Mouse (Mus musculus) limb, embryonic 12.5 days (tissue): Measurements from ENCODE around the gene Nlrp1b. TPM values are rescaled to one million over a fixed set of nuclear protein-coding genes. Genes with fewer than 3 reads are reported as not detected.

Experiments
- ATAC-seq: fragments of 200-750 bp; cut with Nextera tagmentation; 2 replicates; pipeline ENCODE4 v1.8.0; 2017; ENCODE audit warnings: low read depth, moderate TSS enrichment; ENCODE audit not compliant: insufficient number of reproducible peaks, insufficient read depth, low FRiP score, low TSS enrichment
- H3K27ac ChIP-seq: fragments of 300-500 bp; sonication (generic); 2 replicates; pipeline ENCODE4 v1.5.1; 2016; ENCODE audit warnings: mild to moderate bottlenecking, moderate library complexity
- H3K27me3 ChIP-seq: fragments of 300-500 bp; sonication (generic); 2 replicates; pipeline ENCODE4 v1.6.1; 2016; ENCODE audit warnings: mild to moderate bottlenecking, moderate library complexity
- H3K36me3 ChIP-seq: fragments of 300-500 bp; sonication (generic); 2 replicates; pipeline ENCODE4 v1.6.1; 2016; ENCODE audit warnings: mild to moderate bottlenecking, moderate library complexity
- H3K4me1 ChIP-seq: fragments of 300-500 bp; sonication (generic); replicated peaks from 2 replicates; pipeline ENCODE4 v1.6.1; 2016
- H3K4me2 ChIP-seq: fragments of 300-500 bp; sonication (generic); 2 replicates; pipeline ENCODE4 v1.6.1; 2016; ENCODE audit warnings: mild to moderate bottlenecking, moderate library complexity
- H3K4me3 ChIP-seq: fragments of 300-500 bp; sonication (generic); replicated peaks from 2 replicates; pipeline ENCODE4 v1.5.1; 2016; ENCODE audit warnings: mild to moderate bottlenecking
- H3K9ac ChIP-seq: fragments of 300-500 bp; sonication (generic); replicated peaks from 2 replicates; pipeline ENCODE4 v1.6.1; 2016; ENCODE audit warnings: mild to moderate bottlenecking, moderate library complexity
- H3K9me3 ChIP-seq: fragments of 300-500 bp; sonication (generic); 2 replicates; pipeline ENCODE4 v1.6.1; 2016; ENCODE audit warnings: mild to moderate bottlenecking, moderate library complexity
- WGBS: fragments of 180-500 bp; shearing (Covaris S2); methylation state at CpG from one replicate; pipeline ENCODE4 v1.1.7; 2016; 5-methylcytosine and 5-hydroxymethylcytosine counted together
- polyA plus RNA-seq: library from polyadenylated mRNA; unstranded; fragments of >200 nt; fragmentation: Nextera tagmentation; extraction: Ambion mirVana; gene quantifications from 2 replicates; pipeline ENCODE4 v1.2.1, GENCODE M21; 2016

The Nlrp1b gene
- polyA plus RNA-seq, result not detected in 2 replicates

DNA sequence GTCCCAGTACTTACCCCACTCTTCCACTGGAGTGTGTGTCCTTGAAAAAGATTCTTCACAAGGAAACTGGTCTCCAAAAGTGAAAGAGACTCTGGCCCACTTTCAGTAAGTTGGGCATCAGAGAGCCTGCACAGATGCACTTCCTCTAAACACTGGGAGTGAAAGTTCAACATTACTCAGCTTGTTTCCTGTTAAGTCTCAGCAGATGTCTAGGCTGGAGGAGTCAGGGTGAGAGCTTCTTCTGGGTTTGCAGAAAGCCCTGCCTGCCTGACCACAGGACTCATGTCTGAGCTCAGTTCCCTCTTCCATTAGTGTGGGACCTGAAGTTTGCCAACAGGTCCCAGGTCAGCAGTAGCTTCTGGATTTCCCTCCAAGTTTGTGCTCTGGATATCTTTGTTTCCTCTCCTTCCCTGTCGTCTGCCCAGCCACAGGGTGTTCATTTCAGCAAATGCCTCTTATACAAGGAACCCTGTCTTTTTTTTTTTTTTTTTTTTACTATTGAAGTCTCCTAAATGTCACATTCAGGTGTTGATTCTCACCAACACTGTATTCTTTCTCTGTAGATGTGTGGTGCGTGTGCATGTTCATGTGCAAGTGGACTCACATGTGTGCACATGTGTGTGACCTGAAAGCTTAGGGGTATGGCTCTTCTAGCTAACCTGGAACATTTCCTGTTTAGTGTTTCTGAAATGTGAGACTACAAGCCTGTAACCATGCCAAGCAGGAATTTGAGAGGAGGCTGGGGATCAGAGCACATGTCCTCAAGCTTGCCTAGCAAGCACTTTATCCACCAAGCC is at the start of gene Nlrp1b:
Nlrp1b (minus strand) TSS at position 50 of the 797 bp plus-strand sequence.
- WGBS, result 76% methylated on average over 2 of the region's 2 CpGs

DNA sequence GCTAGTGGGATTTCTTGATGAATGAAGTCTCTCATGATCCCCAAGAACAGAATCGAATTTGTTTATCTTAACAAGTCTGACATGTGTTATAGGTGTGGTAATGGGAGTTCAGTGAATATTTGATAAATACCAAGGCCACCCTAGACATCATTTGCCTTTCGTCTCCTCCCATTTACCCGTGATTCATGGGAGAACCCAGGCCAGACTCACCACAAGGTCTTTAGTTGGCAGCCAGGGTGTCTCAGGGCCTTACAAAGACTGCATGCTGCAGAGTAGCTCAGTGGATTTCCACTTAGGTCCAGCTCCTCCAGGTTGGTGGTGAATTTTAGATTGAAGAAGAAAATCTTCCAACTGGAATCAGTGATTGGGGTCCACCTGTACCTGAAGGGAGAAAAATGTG is 30.5 kb upstream of the Nlrp1b start:
- 78% methylated on average over 3 of the region's 3 CpGs for WGBS
- ATAC-seq, result no peak

More for the DNA sequence above, at the start of gene Nlrp1b:
- no peaks in the 10 kb centered on the region for H3K9me3 ChIP-seq
- no peak within 1 kb of the TSS for H3K4me2 ChIP-seq
- no peak within 1 kb of the TSS for H3K27ac ChIP-seq
- H3K36me3 ChIP-seq, result no peaks in the 10 kb centered on the region
- ATAC-seq, result no peak
- H3K9ac ChIP-seq, result no peak within 1 kb of the TSS
- H3K4me1 ChIP-seq, result no peaks in the 10 kb centered on the region
- H3K27me3 ChIP-seq, result no peaks in the 10 kb centered on the region
- H3K4me3 ChIP-seq, result no peak within 1 kb of the TSS

DNA sequence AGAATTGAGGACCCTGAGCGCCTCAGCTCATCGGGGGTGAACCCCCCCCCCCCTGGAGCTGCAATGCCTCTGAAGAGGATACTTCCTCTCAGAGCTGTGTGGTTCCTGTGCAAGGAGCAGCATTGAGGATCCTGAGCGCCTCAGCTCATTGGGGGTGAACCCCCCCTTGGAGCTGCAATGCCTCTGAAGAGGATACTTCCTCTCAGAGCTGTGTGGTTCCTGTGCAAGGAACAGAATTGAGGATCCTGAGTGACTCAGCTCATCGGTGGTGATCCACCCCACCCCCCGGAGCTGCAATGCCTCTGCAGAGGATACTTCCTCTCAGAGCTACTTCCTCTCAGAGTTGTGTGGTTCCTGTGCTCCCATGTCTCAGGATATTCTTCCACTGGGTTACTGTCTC is 20.8 kb upstream of the Nlrp1b start:
- 84% methylated on average over 5 of the region's 5 CpGs for WGBS

More for the DNA sequence above, 30.5 kb upstream of the Nlrp1b start:
- Histone ChIP-seq H3K4me1 (no peaks in the 10 kb centered on the region), H3K9ac (no peak overlapping the region), H3K4me2 (no peak overlapping the region), H3K27ac (no peak overlapping the region), H3K36me3 (no peaks in the 10 kb centered on the region), H3K4me3 (no peak overlapping the region), H3K27me3 (no peaks in the 10 kb centered on the region), H3K9me3 (no peaks in the 10 kb centered on the region)

DNA sequence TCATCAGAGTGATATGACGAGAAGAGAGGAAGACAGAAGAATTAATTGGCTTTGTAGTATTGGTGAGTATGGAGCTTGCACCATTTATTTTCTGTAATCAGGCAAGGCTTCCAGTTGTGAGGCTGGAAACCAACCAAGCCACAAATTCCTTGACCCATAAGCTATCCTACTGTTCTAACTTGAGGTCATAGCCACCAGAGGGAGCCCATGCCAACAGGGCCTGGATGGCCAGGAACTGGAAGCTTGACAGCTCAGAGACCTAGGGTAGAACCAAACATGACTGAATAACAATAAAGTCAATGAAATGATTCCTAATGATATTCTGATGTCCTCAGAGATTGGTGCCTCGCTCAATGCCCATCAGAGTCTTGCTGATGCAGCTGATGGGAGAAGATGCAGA is 5.9 kb downstream of the Nlrp1b start:
- Histone ChIP-seq H3K27me3 (no peaks in the 10 kb centered on the region), H3K36me3 (no peaks in the 10 kb centered on the region), H3K27ac (no peak overlapping the region), H3K9me3 (no peaks in the 10 kb centered on the region), H3K4me2 (no peak overlapping the region), H3K9ac (no peak overlapping the region), H3K4me3 (no peak overlapping the region), H3K4me1 (no peaks in the 10 kb centered on the region)
- WGBS, result 74% methylated on average over 2 of the region's 2 CpGs
- ATAC-seq, result no peak

More for the DNA sequence above, 20.8 kb upstream of the Nlrp1b start:
- Histone ChIP-seq H3K4me1 (no peaks in the 10 kb centered on the region), H3K4me3 (no peak overlapping the region), H3K4me2 (no peak overlapping the region), H3K9ac (no peak overlapping the region), H3K9me3 (no peaks in the 10 kb centered on the region), H3K27ac (no peak overlapping the region), H3K36me3 (no peaks in the 10 kb centered on the region), H3K27me3 (no peaks in the 10 kb centered on the region)
- ATAC-seq, result no peak

DNA sequence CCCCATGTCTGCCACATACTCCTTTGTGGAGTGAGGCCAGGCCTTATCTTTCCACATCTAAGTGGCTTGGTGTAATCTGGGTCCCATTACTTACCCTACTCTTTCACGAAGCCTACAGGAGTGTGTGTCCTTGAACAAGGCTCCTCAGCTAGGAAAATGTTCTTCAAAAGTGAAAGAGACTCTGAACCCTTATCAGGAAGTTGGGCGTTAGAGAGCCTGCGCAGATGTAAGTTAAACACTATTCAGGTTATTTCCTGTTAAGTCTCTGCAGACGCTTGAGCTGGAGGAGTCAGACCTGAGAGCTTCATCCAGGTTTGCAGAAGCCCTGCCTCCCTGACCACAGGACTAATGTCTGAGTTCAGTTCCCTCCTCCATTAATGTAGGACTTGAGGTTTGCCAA is 27.8 kb downstream of the Nlrp1b start:
- ATAC-seq, result no peak
- Histone ChIP-seq H3K36me3 (no peaks in the 10 kb centered on the region), H3K4me3 (no peak overlapping the region), H3K27me3 (no peaks in the 10 kb centered on the region), H3K9me3 (no peaks in the 10 kb centered on the region), H3K4me2 (no peak overlapping the region), H3K27ac (no peak overlapping the region), H3K4me1 (no peaks in the 10 kb centered on the region), H3K9ac (no peak overlapping the region)
- WGBS, result 73% methylated on average over 4 of the region's 4 CpGs

DNA sequence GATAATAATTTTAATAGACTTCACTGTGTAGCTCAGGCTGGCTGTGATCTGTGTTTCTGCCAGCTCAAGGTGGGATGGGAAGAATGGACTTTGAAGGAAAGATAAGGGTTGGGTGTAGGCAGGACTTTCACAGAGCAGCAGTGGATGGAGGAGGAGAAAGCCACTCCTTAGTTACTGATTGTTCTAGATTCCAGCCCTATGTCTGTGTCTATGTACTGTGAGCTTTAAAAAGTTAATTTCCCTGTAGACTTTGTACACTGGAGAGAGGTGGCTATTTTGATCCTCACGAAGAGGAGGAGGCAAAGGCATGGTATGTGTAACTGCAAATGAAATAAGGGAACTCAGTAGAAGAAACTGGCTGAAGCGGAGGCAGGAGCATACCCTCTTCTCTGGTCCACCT is 31.2 kb downstream of the Nlrp1b start:
- WGBS, result 91% methylated on average over 2 of the region's 2 CpGs
- Histone ChIP-seq H3K9me3 (no peaks in the 10 kb centered on the region), H3K36me3 (no peaks in the 10 kb centered on the region), H3K27me3 (no peaks in the 10 kb centered on the region), H3K4me1 (no peaks in the 10 kb centered on the region), H3K4me3 (no peak overlapping the region), H3K9ac (no peak overlapping the region), H3K27ac (no peak overlapping the region), H3K4me2 (no peak overlapping the region)
- ATAC-seq, result no peak

DNA sequence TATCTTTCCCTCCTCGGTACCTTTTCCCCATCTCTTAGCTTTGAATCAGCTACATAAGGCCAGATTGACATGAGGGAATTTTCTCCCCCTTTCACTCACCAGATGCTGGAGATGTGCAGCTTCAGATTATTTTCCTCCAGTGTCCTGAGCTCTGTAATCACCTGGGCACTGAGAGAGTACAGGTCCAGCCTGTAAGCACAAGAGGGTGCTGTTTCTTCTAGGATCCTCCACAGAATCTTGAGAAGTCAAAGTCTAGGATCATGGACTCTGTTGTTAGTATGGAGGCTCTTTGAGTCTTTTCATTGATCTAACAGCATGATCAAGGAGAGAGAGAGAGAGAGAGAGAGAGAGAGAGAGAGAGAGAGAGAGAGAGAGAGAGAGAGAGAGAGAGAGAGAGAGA is 60.9 kb downstream of the Nlrp1b start:
- Histone ChIP-seq H3K27ac (no peak overlapping the region), H3K4me2 (no peak overlapping the region), H3K9ac (no peak overlapping the region), H3K36me3 (no peaks in the 10 kb centered on the region), H3K27me3 (no peaks in the 10 kb centered on the region), H3K4me3 (no peak overlapping the region), H3K4me1 (no peaks in the 10 kb centered on the region), H3K9me3 (no peaks in the 10 kb centered on the region)
- 79% methylated on average over 1 of the region's 1 CpGs for WGBS
- ATAC-seq, result no peak

DNA sequence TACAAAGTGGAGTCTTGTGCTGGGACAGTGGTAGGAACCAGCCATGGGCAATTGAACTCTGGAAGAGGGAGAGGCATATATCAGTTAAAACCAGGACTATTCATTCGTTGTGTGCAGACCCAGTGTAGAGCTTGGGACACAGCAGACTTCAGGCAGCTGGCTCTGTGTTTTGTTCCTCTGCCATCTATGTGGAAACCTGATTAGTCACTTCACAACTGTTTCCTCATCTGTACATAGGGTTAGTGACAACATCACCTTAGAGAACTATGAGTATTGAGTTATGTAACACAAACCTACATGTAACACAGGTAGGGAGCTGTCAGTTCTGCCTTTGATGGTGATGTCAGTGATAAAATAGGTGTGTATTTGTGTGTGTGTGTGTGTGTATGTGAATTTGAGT is 66.4 kb downstream of the Nlrp1b start:
- Histone ChIP-seq H3K4me3 (no peak overlapping the region), H3K27me3 (no peaks in the 10 kb centered on the region), H3K4me1 (no peaks in the 10 kb centered on the region), H3K9me3 (no peaks in the 10 kb centered on the region), H3K27ac (no peak overlapping the region), H3K9ac (no peak overlapping the region), H3K36me3 (no peaks in the 10 kb centered on the region), H3K4me2 (no peak overlapping the region)
- no peak for ATAC-seq
- WGBS, result 74% methylated on average over 1 of the region's 1 CpGs

DNA sequence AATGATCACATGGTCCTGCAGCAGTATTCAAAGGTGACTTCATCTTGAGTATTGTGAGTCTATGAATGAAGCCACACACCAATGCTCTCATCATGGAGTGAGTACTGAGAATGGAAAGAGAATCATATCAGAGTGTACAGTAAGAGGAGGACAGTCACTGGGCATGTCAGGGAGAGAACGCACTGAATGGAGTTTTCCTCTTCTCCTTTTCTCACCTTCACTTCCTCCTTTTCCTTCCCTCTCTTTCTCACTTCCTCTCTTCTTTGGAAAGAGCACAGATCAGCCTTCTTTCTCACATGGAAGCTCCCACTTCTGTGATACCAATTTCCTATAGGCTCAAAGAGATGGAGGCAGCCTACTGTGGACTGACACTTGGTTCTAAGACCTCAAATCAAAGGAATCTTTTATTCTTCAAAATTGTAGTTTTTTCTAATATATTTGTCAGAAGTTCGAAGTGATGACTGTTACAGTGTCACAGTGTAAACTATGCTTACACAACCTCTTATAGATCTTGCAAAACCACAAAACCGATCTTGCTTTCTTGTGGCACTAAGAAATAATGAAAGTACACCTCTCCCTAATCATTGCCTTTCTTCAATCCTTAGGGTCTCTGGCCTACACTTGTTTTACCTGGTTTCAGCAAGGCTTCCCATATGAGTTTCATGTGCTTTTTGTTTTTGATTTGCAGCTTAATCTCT is 70.9 kb downstream of the Nlrp1b start:
- no peaks in the 10 kb centered on the region for H3K9me3 ChIP-seq
- H3K4me2 ChIP-seq, result no peak overlapping the region
- H3K27me3 ChIP-seq, result no peaks in the 10 kb centered on the region
- no peak overlapping the region for H3K9ac ChIP-seq
- no peak overlapping the region for H3K4me3 ChIP-seq
- no peaks in the 10 kb centered on the region for H3K4me1 ChIP-seq
- no peak overlapping the region for H3K27ac ChIP-seq
- 80% methylated on average over 3 of the region's 3 CpGs for WGBS
- H3K36me3 ChIP-seq, result no peaks in the 10 kb centered on the region
- no peak for ATAC-seq

DNA sequence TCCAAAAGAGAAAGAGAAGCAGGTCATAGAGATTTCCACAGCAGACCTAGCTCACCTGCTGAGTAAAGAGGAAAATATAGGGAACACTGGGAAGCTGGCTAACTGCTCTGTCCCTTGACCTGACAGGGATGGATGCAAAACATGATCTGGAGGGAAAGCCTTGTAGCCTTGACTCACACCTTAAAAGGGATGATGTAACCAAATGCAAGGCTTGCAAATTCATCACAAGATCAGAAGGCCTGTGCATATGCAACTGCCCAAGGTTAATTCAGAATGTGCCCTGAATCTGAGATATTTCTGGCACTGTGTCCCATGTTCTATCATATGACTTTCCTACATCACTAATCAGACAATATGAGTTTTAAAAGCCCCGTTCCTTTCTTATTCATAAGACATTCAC is 75.3 kb downstream of the Nlrp1b start:
- Histone ChIP-seq H3K36me3 (no peaks in the 10 kb centered on the region), H3K9me3 (no peaks in the 10 kb centered on the region), H3K27me3 (no peaks in the 10 kb centered on the region), H3K4me3 (no peak overlapping the region), H3K4me1 (no peaks in the 10 kb centered on the region), H3K4me2 (no peak overlapping the region), H3K9ac (no peak overlapping the region), H3K27ac (no peak overlapping the region)
- ATAC-seq, result no peak
- WGBS, result 88% methylated on average over 1 of the region's 1 CpGs

DNA sequence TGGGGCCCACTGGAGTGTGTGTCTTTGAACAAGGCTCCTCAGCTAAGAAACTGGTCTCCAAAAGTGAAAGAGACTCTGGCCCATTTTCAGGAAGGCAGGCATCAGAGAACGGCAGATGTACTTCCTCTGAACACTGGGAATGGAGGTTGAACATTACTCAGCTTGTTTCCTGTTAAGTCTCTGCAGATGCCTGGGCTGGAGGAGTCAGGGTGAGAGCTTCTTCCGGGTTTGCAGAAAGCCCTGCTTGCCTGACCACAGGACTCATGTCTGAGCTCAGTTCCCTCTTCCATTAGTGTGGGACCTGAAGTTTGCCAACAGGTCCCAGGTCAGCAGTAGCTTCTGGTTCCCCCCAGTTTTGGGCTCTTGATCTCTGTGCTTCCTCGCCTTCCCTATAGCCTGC is 85.9 kb downstream of the Nlrp1b start, which contains the start of gene Nlrp1a:
Nlrp1a (minus strand) TSS at position 44 of the 400 bp plus-strand sequence.
- WGBS, result 75% methylated on average over 3 of the region's 3 CpGs
- Histone ChIP-seq H3K4me3 (no peak within 1 kb of the TSS), H3K9me3 (no peaks in the 10 kb centered on the region), H3K9ac (no peak within 1 kb of the TSS), H3K36me3 (no peaks in the 10 kb centered on the region), H3K4me1 (no peaks in the 10 kb centered on the region), H3K27me3 (no peaks in the 10 kb centered on the region), H3K27ac (no peak within 1 kb of the TSS), H3K4me2 (no peak within 1 kb of the TSS)
- ATAC-seq, result no peak
